Mouse (Mus musculus) bone marrow macrophage, adult 2 months (primary cell): Measurements from ENCODE around the gene Aqp11. TPM values are rescaled to one million over a fixed set of nuclear protein-coding genes. Genes with fewer than 3 reads are reported as not detected.

Source experiments
- H3K27ac ChIP-seq: 2 replicates; pipeline ENCODE4 v1.5.1; 2012; ENCODE audit warnings: low read depth, low read length; ENCODE audit not compliant: insufficient read depth
- H3K4me1 ChIP-seq: 2 replicates; pipeline ENCODE4 v1.6.1; 2012; ENCODE audit warnings: low read length; ENCODE audit not compliant: control insufficient read depth, insufficient read depth
- H3K4me3 ChIP-seq: 2 replicates; pipeline ENCODE4 v1.5.1; 2012; ENCODE audit warnings: mild to moderate bottlenecking, low read length, moderate library complexity; ENCODE audit not compliant: insufficient read depth
- CTCF ChIP-seq: IDR thresholded peaks from 2 replicates; pipeline ENCODE4 v1.5.1; 2012; ENCODE audit warnings: low read depth, mild to moderate bottlenecking, low read length, moderate library complexity
- POLR2A ChIP-seq: IDR thresholded peaks from 2 replicates; pipeline ENCODE4 v1.6.1; 2012; ENCODE audit warnings: mild to moderate bottlenecking, low read depth, low read length, borderline replicate concordance
- polyA plus RNA-seq: library from polyadenylated mRNA; stranded (reverse); fragments of >200 nt; gene quantifications from 2 replicates; pipeline ENCODE4 v1.2.4, GENCODE M21; 2012; ENCODE audit not compliant: missing spikeins, insufficient read depth, insufficient read length

The Aqp11 gene
- polyA plus RNA-seq, 1 experiment, result not detected

GRCm38 (mm10) chr7:97767841-97768240 is 29.8 kb upstream of the Aqp11 start:
- TF ChIP-seq CTCF, result no peak
- no peak for TF ChIP-seq POLR2A
- Histone ChIP-seq H3K4me1 (peaks cover 36% of the 10 kb centered on the region), H3K4me3 (no peak overlapping the region), H3K27ac (no peak overlapping the region)

GRCm38 (mm10) chr7:97766406-97767166 is 28.5 kb upstream of the Aqp11 start:
- Histone ChIP-seq H3K4me1 (peaks cover 36% of the 10 kb centered on the region), H3K4me3 (peak overlapping the region; percentile 28; the same call in 1 of the 2 replicates), H3K27ac (peak overlapping the region; percentile 97)
- TF ChIP-seq POLR2A, result no peak
- no peak for TF ChIP-seq CTCF

GRCm38 (mm10) chr7:97765963-97766347 is 27.9 kb upstream of the Aqp11 start:
- peak overlapping the region; percentile 28 for H3K4me3 ChIP-seq
- no peak for TF ChIP-seq POLR2A
- TF ChIP-seq CTCF, result no peak
- peak overlapping the region; percentile 97 for H3K27ac ChIP-seq
- peaks cover 34% of the 10 kb centered on the region for H3K4me1 ChIP-seq

- TF ChIP-seq POLR2A (no peak; the same call in 1 of the 2 replicates), CTCF (no peak)
- peak overlapping the region; percentile 46 for H3K4me3 ChIP-seq
- peak overlapping the region; percentile 97 for H3K27ac ChIP-seq
- peaks cover 32% of the 10 kb centered on the region for H3K4me1 ChIP-seq
Measured at GRCm38 (mm10) chr7:97765181-97765962, 27.3 kb upstream of the Aqp11 start.

GRCm38 (mm10) chr7:97764591-97764990 is 26.5 kb upstream of the Aqp11 start:
- Histone ChIP-seq H3K4me1 (peaks cover 32% of the 10 kb centered on the region), H3K27ac (peak overlapping the region; percentile 97), H3K4me3 (peak overlapping the region; percentile 46)
- TF ChIP-seq POLR2A (no peak), CTCF (no peak)

- Histone ChIP-seq H3K4me3 (no peak overlapping the region), H3K27ac (no peak overlapping the region), H3K4me1 (peaks cover 3% of the 10 kb centered on the region; the same call in 1 of the 2 replicates)
- TF ChIP-seq POLR2A (no peak), CTCF (no peak)
Measured at GRCm38 (mm10) chr7:97756967-97757881, 19.1 kb upstream of the Aqp11 start.

GRCm38 (mm10) chr7:97749207-97750190 is 11.4 kb upstream of the Aqp11 start:
- Histone ChIP-seq H3K27ac (peak overlapping the region; percentile 82), H3K4me1 (peaks cover 12% of the 10 kb centered on the region), H3K4me3 (peak overlapping the region; percentile 64)
- TF ChIP-seq POLR2A (no peak), CTCF (no peak)

- TF ChIP-seq POLR2A (no peak), CTCF (no peak)
- H3K27ac ChIP-seq, result peak overlapping the region; percentile 82
- H3K4me3 ChIP-seq, result peak overlapping the region; percentile 64
- peaks cover 12% of the 10 kb centered on the region for H3K4me1 ChIP-seq
Measured at GRCm38 (mm10) chr7:97748527-97749206, 10.6 kb upstream of the Aqp11 start.
